Mouse (Mus musculus) heart, postnatal 14 days (tissue): ENCODE measurements around the gene Enpep. TPM values are rescaled to one million over a fixed set of nuclear protein-coding genes. Genes with fewer than 3 reads are reported as not detected.

Source experiments
- DNase-seq, 2 experiments: peaks; one replicate each; pipeline ENCODE4 v3.0.0; 2021 to 2022
- intact Hi-C: fragments of 180-260 bp; cut with DNase I; formaldehyde crosslinking; loops from one replicate; pipeline ENCODE4 v1.15.1; 2025
- total RNA-seq, 2 experiments: library from RNA; stranded (reverse); gene quantifications; 2 replicates each; pipeline ENCODE4 v1.2.3; 2021

Gene Enpep
- total RNA-seq, 2 experiments from 2014 or later = 7.1 to 7.9 TPM

DNA sequence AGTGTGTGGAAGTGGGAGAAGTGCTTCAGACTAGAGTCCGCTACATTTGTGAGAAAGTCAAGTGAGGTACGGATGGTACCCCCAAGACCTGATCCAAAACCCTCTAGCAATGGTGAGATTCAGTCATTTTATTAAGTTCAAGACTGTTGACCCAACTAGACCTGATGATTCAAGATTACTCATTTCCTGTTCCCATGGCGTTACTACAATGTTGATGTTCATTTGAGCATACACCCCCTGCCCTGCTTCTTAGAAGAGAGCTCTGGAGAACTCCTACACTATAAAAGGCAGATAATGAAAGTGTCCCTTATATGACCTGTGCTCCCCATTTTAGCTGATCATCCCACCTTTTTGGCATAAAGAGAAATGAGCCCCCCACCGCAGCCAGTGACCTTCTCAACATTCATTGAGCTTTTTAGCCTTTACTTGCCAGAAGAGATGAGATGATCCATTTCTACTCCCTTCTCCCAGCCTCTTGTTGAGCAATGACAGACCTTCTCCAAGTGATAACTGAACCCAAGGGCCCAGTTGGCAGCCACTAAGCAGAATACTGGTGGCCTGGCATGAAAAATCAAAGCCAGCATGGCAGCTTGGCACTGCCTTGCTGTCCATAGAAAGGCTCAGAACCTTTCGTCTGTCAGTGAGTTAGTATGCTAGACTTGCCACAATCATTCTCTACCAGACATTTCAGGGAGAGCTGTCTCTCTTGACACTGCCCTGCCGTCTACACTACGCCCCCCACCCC, 18.7 kb downstream of the Enpep start:
- DNase-seq = no peak
- intact Hi-C loops = no loop called here

DNA sequence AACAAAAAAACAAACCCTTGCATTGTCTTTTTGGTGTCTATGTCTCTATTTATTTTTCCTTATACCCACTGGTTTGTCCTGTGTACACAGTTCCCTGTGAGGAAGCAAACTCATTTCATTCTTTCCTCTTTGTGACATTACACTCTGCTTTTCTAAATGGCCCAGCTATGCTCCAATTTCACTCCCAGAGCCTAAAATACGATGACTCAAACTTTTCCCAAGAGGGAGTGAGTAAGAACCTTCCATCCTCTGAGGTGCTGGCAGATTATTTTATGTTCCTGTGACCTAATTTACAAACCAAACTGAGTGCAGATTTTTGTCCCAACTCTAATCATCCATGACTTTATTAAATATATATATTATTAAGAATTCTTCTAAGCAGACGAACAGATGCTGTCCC, 19.3 kb downstream of the Enpep start:
- no peak for DNase-seq
- intact Hi-C loops = no loop called here

DNA sequence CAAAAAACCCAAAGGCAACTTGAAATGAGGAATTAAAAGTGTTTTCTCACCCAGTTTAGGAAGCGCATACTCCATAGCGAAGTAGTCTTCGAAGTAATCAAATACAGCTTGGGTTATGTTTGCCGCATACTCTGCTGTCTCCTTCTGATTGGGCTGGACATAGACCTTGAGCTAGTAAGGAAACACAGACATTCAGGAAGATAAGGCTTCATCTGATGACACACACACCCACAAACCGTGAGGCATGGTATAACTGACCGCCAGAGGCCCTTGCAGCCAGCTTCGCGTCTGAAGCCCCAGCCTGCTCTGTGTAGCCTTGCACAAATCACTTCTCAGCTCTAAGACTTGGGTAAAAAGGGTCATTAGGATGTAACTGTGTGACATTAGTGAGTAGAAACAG, 20.0 kb downstream of the Enpep start:
- intact Hi-C loops = no loop called here
- DNase-seq = no peak

DNA sequence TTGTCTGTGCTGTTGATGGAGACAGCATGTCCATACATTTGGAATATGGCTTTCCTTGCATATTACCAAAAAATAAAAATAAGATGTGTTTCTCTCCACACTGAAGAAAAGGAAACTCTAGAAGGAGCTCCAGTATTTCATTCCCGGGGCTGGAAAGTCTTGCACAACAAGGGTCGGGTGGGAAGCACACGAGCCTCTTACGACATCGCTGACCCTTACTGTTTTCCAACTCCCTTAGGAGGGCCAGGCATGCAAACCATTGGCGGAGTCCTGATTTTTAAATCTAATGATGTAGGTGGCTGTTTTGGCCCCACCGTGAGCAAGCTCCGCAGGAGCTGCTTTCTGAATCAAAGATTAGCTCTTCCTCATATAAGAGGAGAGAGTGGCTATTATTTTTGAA, 20.6 kb downstream of the Enpep start:
- intact Hi-C loops = no loop called here
- no peak for DNase-seq

DNA sequence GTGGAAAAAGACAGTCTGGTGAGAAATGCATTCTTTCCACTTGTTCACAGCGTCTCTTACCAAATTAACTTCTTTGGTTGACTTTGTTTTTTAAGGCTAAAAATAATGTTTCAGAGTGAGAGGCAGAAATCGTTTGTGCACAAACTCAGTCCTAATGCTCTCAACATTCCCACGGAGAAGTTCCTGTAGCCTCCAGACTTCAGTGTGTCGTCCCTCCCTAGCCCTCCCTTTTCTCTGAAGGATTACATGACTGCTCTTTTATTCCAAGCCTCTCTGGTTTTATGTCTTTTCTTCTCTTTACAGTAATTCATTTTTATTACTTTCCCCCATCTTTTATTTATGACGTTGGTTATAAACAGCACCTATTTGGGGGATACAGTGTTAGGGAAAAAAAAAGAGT, 22.6 kb downstream of the Enpep start:
- intact Hi-C loops = loop anchor here (5.0 kb wide), 1 partner anchor 227 kb away; no protein-coding TSS in a partner anchor

DNA sequence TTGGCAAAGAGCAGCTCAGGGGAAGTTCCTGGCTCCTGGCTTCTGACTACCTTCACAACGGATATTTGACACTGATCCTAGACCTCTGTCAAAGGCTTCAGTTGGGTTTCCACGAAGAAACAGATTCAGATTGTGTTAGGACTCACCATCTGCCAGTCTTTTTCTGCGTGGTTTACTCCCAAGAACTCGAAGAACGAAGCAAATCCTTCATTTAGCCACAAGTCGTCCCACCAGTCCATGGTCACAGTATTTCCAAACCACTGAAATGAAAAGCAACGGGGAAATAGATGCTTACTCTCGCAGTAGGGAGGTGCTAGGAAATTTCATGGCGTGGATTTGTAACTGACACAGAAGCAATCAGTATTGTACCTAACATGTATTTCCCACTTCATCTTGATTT, 23.6 kb downstream of the Enpep start:
- intact Hi-C loops = loop anchor here (1.0 to 5.0 kb wide), 2 partner anchors 113 to 228 kb away; no protein-coding TSS in a partner anchor
- no peak for DNase-seq

More for the DNA sequence above, 22.6 kb downstream of the Enpep start:
- DNase-seq = no peak

DNA sequence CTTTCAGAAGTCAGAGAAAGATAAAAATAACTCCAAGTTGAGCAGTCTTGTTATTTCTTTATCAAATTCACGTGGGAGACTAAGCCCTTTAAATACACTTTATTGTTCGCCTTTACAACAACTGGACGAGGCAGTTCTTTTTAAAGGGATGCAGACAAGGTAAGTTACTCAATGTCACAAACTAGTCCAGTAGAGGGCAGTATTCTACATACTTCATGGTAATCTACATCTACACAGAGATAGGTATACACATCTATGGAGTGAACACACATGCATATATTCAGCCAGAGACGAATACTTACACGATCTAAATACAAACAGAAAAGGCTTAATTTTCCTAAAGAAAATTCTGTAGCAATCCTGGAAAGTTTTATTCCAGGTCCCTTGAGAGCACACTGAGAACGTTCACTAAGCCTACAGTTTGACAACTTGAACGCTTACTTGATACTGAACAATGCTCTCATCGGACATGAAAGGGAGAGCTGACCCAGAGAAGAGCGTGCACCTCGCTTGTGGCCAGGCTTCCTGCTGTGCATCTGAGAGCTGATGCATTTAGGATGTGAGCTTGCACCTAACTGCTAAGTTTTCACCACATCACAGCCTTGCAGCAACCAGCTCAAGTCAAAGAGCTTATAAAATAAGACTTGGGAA, 24.3 kb downstream of the Enpep start:
- DNase-seq = no peak
- intact Hi-C loops = loop anchor here (1.0 to 5.0 kb wide), 2 partner anchors 114 to 229 kb away; no protein-coding TSS in a partner anchor

DNA sequence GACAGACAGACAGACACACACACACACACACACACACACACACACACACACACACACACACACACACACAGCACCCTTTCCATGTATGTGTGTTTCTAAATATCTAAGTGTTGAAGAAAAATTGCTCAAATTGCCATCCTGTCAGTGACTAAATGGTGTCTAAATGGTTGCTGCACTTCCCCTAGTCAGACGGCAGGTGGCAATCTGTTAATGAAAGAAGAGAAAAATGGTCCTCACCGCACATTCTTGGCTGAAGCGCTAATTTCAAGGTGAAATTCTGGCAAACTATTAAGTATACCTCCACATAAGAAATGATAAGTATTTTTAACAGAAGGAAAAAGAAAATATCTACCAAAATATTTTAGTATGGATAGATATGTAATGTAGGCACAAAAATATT, 28.6 kb downstream of the Enpep start:
- intact Hi-C loops = loop anchor here (1.0 kb wide), 2 partner anchors 118 to 383 kb away; no protein-coding TSS in a partner anchor
- peak; percentile 21 to 54 for DNase-seq

DNA sequence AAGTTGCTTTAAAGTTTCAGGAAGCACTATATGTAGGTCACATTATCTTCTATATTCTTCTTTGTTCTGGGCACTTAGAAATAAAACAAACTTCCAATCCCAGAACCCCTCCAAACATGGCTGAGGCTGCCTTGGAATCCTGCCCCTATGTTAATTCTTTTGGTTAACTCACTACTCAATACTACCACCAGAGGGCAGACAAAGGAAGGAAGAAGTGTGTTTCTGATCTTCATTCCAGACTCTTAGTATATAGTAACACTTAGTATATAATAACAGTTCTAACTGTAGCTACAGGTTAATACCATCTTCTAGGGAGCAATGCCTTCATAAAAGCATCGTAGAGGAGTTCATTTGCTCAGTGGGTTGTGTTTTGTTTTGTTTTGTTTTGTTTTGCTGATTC, 32.6 kb downstream of the Enpep start:
- DNase-seq = peak in 1 of 2 experiments; percentile 31
- intact Hi-C loops = loop anchor here (1.0 kb wide), 1 partner anchor 387 kb away; no protein-coding TSS in a partner anchor

DNA sequence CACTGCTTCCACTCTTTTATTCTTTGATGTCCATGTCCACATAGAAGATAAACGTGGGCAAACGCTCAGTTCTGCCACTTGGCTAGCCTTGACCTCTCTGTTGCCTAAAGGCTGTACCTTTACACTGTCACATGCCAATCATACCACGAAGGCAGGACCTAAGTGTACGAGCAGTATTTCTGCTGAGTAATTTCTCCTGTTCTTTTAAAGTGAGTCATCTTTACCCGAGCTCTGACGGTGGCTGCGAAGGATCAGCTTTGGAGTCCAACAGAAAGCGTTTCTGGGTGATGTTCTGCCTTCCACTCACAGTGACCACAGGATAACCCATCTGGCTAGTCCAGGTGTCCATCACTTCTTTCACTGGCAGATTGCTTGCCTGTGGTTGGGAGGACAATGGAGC, 33.9 kb downstream of the Enpep start:
- intact Hi-C loops = loop anchor here (1.0 kb wide), 1 partner anchor 389 kb away; no protein-coding TSS in a partner anchor
- DNase-seq = no peak

DNA sequence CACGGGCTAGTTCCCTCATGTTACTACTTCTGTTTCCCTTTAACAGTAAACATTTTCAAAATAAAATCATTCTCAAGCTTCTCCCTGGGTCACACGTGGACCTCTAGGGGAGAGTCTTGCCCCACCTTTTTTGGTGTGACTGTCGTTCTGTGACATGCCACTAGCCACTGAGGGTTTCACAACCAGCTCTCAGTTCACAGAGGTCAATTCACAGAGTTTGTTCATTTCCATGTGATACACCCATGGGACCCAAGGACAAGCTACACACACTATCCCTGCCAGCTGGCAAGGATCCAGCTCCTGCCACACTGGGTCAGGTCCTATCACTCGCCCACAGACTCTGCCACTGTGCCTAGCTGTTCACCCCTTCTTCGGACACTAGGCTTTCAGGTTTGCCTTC, 35.5 kb downstream of the Enpep start:
- intact Hi-C loops = no loop called here
- DNase-seq = no peak

DNA sequence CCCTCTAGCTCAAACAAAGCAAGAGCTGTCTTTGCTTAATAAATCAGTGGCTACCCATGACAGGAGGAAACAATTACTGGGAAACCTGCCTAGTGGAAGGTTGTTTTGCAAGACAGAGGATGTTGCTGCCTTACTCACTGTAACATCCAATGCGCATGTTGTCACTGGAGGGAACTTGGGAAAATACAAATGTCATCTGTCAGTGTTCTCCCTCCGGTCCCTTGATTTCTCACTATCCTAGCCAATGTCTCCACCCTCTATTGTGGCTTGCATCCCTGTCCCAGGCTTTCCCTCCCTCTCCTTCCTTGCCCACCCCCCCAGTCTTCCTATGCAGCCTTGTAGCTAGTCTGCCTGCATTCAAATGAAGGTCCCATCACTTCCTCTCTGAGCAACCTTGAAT, 36.6 kb downstream of the Enpep start:
- DNase-seq = no peak
- intact Hi-C loops = no loop called here

DNA sequence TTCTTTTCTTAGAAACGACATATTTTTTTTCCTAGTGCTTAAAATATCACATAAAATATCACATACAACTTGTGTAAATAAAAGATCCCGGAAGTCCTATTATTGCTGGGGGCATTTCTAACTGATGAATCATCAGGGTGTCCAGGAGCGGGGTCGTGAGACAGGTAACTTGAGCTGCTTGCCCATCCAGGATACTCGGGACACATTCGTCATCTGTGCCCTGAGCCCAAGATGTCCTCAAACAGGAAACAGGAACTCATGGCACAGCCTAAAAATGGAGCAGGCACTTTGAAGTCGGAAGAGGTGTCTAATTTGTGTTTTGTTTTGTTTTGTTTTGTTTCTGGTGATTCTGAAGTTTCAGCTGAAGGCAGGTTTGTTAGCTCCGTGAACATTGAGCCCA, 43.0 kb downstream of the Enpep start:
- no peak for DNase-seq
- intact Hi-C loops = no loop called here

DNA sequence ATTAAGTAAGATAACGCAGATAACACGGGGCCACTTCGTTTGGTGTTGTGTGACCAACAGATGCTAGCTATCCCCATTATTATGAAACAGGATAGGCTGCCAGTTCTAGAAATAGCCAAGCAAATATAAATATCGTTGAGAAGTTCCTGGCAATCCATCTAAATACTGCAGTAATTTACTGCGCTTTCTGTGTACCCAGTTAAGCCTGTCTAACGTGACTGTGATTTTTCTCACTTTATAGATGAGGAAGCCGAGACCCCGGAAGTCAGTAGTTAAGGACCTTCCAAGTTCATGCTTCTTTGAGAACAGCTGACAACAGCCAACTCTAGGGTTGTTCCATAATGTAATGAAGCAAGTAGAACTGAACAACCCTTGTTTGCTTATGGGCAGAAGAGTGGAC, 45.4 kb downstream of the Enpep start:
- DNase-seq = no peak
- intact Hi-C loops = no loop called here

DNA sequence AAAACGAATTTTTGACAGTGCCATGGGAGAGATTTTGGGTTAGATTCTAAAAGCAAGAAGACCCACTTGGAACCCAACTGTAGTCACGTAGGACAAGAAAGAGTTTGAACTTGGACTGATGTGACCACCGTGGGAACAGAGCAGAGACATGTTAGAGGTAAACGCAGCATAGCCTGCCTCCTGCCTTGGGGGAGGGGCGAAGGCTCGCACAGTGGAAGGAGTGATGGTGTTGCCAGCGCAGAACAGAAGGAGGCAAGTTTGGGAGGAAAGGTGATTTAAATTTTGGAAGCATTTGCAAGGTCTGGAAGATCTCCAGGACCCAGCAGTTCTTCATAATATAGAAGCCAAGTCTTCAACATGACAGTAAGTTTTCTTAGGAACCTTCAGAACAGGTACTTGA, 46.1 kb downstream of the Enpep start:
- intact Hi-C loops = no loop called here
- no peak for DNase-seq

DNA sequence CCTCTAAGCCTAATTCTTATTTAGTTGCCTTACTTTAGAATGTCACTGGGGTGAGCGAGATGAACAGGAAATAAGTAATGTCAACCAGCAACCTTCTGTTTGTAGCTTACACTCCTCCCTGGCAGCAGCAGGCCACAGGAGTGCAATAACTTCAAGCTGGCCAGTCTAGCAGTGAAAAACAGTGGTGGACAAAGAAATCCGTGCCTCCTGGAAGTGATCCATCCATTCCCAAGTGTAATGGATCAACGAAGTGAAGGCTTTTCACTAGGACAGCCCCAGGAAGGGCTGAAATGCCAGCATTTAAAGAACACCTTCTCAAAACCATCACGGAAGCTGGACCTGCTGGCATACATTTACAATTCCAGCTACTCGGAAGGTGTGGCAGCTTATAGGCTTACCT, 48.2 kb downstream of the Enpep start:
- intact Hi-C loops = no loop called here
- DNase-seq = no peak

DNA sequence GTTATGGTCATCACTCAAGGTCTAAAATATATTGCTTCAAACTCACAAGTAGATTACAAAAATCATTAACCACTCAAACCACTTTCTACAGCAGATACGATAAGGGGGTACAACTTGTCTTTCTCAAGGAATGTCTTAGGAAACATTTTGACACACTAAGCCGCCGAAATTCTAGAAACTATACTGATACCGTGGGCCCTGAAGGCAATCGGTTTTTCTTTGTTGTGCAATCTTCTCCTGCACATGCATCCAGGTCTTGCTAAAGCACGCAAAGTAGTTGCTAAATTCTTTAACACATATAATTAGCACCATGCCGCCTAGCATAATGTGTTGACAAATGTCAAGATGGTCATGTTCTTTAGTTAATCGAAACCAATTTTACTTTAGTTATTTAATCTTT, 53.1 kb downstream of the Enpep start:
- intact Hi-C loops = no loop called here
- no peak for DNase-seq

DNA sequence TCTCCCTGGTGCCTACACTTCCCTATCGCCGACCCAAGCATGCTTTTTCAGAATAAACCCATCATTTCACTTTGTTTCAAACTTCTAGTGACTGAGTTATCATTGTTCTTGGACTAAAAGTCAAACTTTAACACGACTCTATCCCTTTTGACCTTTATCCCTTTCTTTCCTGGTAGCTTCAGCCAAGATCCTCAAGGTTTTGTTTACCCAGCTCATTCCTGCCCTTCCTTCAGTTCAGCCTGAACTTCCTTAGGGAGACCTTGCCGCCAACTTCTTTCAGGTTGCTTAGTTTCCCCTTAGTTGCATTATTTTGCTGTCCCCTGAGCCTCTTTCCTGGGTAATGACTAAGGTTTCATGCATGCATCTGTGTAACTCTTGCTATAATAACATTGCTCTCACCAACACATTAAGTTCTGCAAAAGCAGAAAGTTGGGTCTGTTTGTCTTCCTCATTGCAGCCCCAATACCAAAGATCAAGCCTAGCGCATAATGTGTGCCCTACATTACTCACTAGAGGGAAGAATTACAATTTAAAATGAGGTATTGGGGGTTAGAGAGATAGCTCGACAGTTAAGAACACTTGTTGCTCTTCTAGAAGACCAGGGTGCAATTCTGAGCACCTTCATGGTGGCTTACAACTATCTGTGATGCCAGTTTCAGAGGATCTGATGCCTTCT, 59.2 kb downstream of the Enpep start:
- intact Hi-C loops = no loop called here
- DNase-seq = no peak

DNA sequence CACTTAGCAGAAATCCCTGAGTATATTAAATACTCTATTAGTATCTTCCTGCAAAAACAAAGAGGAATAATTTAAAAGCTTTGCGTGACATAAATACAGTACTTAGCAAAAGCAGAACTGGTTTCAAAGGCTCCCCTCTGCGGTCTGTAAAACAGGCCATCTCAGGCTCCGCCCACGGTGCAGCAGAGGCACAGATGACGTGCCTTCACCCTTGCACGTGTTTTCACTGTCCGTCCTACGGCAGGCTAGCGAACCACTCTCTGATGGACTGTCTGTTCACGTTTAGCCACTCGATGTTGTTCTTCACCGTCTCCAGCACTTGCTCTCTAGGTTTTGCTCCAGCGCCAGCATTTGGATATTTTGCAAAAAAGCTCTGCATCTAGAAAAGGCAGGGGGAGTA, 62.5 kb downstream of the Enpep start:
- intact Hi-C loops = no loop called here
- DNase-seq = no peak

DNA sequence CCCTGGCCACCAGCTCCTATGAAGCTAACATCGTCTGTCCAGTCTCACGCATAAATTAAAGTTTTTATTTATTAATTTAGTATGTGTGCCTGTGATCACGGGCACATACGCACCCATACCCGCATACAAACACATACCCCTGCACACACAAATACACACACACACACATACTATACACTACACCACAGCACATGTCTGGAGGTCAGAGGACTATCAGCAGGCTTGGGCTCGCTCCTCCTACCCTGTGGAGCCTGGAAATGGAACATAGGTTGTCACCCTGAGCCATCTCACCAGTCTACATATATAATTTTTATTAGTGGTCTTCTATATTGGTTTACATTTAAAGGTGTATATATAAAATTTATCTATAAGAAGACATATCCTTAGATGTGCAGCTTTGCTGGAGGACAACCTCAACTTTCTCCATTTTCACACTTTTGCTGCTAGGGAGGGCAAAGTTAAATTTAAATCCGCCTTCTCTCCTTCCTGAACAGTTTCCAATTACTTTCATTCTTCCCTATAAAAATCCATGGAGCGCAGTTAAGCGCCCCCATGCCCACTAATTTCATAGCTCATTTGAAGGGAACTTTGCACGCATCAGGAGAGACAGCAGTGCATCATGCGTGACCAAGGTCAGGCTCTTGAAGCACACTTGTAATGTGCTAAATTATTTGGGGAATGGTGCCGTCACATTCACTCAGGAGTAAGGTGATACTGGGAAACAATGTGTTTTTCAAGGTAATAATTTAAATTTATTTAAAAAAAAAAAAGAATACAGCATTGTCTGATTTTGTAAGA, 63.4 kb downstream of the Enpep start:
- intact Hi-C loops = no loop called here
- no peak for DNase-seq

DNA sequence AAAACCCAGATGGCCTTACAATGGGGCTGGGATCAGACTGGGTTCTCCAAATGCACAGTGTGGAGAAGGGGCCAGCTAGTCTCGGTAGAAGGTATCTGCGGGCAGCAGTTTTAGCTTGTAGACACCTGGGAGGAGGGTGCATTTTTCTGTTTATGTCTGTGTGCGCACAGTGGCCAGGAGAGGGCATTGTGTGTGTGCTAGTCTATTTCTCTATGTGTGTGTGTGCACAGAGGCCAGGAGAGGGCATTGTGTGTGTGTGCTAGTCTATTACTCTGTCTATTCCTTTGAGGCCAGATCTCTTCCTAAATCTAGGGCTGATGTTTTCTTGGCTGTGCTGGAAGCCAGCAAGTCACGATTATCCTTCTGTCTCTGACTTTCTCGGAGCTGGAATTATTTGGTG, 74.0 kb downstream of the Enpep start:
- DNase-seq = no peak
- intact Hi-C loops = no loop called here
